Mouse (Mus musculus) CD4-positive, CD25-positive, alpha-beta regulatory T cell, adult 2 months (primary cell): ENCODE measurements around the gene Bace2.

Experiments
- DNase-seq: peaks from one replicate; pipeline ENCODE4 v3.0.0-alpha.2; 2012; ENCODE audit warnings: low read depth, low spot score

Bace2 gene

GRCm38 (mm10) chr16:97467993-97468791 lies 111.7 kb downstream of the Bace2 start:
- no peak for DNase-seq

- DNase-seq = no peak
Observed at GRCm38 (mm10) chr16:97474671-97475070, 118.1 kb downstream of the Bace2 start.

- no peak for DNase-seq
Observed at GRCm38 (mm10) chr16:97475581-97475980, 119.0 kb downstream of the Bace2 start.

- DNase-seq = no peak
Observed at GRCm38 (mm10) chr16:97476524-97476923, 120.0 kb downstream of the Bace2 start.

GRCm38 (mm10) chr16:97478655-97479054 lies 122.1 kb downstream of the Bace2 start:
- peak; percentile 28 for DNase-seq

- DNase-seq = no peak
Observed at GRCm38 (mm10) chr16:97492369-97492768, 135.8 kb downstream of the Bace2 start.
